Mouse (Mus musculus): Measurements from ENCODE around the gene B9d1.

B9d1 gene

GRCm38 (mm10) chr11:61504713-61505257 lies at the start of gene B9d1:
TSS of gene B9d1 (plus strand) at chr11:61505144.
- DNase-seq (ENCODE audit: low spot score in 2 of 2), result peak; percentile 74 to 86

DNA sequence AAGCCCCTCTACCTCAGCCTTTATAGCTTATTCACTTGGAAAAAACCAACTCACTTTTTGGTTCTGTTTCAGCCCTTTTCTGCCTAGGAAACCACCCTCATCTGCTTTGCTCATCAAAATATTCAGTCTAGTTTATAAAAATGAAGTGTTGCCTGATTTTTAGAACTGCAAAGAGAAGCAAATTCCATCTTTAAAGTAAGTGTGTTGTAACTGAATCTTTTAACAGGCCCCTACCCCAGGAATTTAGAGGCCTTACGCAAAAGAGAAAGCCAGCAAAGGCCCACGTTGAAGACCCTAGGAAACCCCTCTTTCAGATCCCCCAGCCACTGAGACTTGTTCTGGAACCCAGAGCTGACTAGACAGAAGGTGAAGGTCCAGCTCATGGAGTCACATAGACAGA lies 40.9 kb upstream of the B9d1 start:
- DNase-seq (ENCODE audit: low spot score in 2 of 2), result no peak

DNA sequence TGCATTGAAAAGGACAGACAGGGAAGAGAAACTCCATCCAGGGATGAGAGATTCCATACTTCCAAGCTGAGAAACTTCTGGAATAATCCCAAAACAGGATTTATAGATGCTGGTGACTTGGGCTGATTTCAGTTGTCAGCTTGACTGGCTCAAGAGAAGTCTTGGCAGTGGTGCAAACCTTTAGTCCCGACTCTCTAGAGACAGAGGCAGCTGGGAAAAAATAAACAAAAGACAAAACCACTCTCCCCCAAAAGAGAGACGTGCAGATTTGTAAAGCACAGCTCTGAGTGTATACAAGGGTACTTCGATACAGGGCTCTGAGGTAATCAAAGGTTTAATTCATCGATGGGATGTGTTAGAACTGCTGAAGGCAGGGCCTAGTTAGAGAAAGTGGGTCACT lies 39.5 kb upstream of the B9d1 start:
- DNase-seq (ENCODE audit: low spot score in 2 of 2), result no peak

DNA sequence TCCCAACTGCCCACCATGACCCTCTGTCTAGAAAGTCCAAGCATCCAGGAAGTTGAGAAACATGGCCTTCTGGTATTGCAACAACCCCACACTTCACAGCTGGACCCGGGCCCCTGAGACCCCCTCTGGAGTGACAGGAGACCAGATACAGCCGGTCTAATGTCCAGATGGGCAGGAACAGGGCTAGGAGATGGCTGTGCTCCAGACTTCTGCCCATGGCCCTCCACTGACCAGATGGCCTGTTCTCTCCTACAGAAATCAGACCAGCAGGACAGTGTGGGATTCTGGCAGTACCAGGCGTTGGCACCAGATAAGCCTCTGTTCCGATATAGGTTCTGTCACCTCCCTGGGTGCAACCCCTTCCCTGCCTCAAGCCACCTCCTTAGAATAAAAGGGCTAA lies 36.4 kb upstream of the B9d1 start:
- no peak for DNase-seq (ENCODE audit: low spot score in 2 of 2)

DNA sequence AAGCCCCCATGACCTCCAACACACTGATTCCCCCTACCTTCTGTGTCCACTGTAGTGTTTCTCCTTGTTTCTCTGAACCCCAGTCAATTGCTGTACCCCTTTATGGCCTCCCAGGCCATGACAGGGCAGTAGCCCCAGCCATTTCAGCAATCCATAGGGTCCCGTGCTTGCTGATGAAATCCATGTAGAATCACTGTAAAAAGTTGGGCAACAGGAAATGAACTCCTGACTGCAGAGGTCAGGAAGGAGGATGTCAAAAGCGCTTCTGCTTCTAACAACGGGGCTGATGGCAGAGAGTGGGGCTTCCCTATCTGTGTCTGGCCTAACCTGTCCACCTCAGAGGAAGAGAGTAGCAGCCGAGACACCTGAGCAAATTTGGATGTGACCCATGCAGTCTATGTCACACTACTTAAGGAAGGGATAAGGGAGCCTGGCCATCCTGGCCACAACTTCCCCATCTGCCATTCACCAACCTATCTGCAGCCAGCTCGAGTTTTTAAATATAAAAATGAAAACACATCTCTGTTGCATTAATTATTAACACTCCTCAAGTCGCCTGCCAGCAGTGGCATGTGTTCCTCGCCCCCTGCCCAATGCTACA lies 35.5 kb upstream of the B9d1 start:
- DNase-seq (ENCODE audit: low spot score in 2 of 2), result no peak

DNA sequence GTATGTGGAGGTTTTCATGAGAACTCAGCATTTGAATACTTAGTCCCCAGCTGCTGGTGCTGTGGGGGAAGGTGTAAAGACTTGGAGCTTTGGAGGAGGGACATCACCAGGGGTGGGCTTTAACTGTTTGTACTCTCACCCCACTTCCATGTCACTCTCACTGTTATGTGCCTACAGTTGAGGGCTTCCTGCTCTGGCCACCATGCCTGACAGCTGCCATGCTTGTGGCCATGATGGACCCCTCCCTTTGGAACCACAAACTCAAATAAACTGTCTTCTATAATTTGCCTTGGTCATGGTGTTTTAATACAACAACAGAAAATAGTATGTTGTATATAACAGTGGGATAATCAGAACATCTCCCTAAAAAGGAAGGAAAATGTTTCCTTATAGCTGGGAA lies 34.1 kb upstream of the B9d1 start:
- DNase-seq (ENCODE audit: low spot score in 2 of 2), result no peak

DNA sequence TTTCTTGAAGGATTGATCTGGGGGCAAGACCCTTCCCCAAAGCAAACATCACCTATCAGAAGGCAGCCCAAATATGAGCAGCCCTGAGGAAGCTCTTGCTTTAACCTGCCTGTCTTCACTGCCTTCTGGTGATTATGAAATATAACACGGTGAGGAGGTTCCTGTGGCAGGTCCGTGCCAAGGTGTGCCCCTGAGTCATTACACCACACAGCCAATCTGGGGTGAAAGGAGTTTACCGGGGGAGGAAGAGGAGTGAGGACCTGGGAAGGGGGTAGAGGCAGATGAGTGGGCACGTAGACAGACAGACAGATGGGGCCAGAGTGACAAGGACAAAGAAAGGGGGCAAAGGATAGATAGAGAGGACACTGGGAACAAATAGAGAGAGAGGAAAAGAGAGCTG lies 31.3 kb upstream of the B9d1 start:
- DNase-seq (ENCODE audit: low spot score in 2 of 2), result no peak

DNA sequence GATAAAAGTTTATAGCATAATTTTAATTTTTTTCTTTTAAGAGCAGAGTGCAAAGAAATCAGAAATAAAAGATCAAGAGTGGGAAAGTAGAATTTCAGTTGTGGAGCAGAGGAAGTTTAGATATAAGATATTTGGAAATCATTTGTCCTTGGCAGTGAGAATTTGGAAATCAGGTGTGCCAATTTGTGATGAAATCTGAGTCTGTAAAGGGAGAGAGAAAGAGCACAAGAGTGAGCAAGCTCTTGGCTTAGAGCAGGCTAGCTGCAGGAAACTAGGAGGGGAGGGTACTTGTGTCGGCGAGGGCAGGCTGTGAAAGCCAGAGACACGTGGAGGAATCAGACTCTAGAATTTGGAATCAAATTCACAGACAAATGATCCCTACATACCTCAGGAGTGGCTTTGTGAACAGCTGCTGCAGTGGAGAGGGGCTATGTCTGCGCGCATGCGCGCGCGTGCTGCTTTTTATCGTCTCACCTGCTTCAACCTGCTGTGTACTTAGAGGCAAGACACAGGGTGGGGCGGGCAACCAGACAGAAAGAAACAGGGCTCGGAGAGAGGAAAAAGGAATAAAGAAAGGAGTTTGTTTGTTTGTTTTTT lies 28.1 kb upstream of the B9d1 start:
- no peak for DNase-seq (ENCODE audit: low spot score in 2 of 2)

DNA sequence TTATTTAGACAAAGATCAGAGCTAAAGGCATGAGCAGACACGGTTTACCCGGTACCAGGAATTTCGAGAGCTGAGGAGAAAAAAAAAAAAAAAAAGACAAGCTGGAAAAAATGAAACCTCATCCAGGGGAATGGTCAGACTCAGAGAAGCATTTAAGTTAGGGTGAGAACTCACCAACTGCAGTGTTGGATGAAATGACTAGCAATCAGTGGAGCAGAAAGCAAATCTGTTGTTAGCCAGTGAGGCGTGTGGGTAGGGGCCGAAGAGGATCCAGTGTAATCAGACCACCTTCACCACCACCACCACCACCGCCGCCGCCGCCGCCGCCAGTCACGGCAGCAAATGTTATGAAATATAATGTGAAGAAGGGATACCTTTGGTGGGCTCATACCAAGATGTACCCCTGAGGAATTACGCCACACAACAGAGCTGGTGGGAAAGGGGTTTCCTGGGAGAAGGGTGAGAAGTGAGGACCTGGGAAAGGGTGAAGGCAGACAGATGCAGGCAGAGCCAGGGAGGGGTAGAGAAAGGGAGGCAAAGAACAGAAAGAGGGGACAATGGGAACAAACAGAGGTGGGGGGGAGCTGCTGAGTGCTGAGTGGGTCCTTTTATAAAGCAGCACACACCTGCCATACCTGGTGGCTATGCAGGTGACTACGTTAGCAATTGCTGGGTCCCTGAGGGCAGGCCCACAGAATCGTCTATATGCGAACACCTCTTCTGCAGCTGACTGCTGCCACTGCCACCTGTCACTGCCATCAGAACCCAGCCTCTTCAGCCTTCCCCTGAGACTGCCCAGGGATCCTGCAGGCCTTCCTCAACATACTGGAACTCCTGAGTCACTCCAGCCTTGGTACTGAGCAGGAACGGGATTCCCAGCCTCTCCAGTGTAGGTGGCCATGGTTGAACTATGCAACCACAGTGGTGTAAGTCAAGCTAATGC lies 27.1 kb upstream of the B9d1 start:
- DNase-seq (ENCODE audit: low spot score in 2 of 2), result no peak

GRCm38 (mm10) chr11:61478788-61479187 lies 26.2 kb upstream of the B9d1 start:
- no peak for DNase-seq (ENCODE audit: low spot score in 2 of 2)

DNA sequence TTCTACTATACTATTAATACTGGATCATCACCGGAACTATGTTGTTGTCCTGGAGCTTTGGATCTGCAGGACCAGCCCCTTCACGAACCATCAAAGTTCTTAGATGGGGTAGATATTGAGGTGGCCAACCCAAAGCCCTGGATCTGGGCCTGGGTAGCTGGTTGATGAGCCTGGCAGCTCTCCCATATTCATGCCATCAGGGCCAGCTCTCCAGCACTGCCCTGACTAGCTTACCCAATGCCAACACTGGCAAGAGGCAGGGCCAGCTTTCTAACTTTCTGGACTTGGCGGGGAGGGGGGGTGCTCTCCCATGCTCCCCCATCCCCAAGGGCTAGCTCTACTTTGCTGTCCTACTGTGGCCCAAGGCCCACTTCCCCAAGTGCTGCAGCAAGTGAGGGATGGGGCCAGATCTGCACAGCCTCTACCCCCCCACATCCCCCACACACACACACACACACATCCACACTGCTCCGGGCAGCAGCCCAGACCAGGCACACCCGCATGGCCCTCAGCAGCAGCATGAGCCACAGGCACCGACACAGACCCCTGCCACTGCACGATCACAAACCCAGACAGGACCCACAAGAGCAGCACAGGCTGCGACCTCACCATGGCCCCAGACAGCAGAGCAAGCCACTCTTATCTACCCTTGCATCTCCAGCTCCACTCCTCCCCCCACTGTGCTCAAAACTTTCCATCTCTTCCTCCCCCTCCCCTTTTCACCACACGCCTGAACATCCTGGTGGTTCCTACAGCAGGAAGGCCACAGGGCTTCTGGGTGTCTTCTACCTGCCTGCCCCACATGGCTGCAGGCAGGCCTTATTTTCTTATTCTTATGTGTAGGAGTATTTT lies 23.5 kb upstream of the B9d1 start:
- DNase-seq (ENCODE audit: low spot score in 2 of 2), result no peak

DNA sequence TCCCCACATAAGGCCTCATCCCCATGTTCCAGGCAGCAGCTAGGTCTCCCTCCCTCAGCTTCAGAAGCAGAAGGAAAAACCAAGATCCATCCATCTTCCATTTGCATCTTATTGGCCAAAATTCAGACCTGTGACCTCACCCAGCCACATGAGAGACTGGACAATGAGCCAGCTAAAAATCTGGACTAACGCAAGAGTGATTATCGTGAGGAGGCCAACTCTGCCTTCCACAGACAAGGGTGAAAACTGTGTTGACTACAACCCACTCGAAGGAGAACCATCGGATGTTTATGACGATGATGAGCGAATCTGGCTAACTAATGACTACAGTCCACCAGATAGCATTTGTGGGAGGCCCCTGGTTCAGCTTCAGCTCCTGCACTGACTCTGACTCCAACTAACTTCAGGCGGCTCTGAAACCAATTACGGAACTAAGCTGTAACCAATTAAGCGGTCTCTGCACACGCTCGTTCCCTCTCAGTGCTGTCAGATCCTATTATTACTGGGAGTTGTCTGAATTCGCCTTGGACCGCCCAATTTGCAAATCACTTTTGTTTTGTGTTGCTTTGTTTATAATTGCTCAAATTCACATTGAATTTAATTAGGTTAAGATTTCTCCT lies 21.6 kb upstream of the B9d1 start:
- no peak for DNase-seq (ENCODE audit: low spot score in 2 of 2)

DNA sequence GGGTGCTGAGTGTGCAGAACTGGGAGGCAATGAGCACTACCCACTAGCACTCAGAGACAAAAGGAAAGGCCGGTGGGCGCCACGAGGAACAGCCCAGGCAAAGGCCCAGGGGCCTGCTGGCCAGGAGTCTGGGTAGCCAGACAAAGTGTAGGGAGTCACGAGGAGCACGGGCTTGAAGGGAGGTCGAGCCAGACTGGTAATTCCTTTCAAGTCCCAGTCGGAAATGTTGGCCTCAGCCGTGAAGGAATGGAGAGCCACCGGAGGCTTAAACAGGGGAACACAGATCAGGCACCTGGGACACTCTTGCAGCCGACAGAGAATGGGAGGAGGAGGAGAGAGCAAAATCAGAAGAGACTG lies 20.7 kb upstream of the B9d1 start:
- no peak for DNase-seq (ENCODE audit: low spot score in 2 of 2)

DNA sequence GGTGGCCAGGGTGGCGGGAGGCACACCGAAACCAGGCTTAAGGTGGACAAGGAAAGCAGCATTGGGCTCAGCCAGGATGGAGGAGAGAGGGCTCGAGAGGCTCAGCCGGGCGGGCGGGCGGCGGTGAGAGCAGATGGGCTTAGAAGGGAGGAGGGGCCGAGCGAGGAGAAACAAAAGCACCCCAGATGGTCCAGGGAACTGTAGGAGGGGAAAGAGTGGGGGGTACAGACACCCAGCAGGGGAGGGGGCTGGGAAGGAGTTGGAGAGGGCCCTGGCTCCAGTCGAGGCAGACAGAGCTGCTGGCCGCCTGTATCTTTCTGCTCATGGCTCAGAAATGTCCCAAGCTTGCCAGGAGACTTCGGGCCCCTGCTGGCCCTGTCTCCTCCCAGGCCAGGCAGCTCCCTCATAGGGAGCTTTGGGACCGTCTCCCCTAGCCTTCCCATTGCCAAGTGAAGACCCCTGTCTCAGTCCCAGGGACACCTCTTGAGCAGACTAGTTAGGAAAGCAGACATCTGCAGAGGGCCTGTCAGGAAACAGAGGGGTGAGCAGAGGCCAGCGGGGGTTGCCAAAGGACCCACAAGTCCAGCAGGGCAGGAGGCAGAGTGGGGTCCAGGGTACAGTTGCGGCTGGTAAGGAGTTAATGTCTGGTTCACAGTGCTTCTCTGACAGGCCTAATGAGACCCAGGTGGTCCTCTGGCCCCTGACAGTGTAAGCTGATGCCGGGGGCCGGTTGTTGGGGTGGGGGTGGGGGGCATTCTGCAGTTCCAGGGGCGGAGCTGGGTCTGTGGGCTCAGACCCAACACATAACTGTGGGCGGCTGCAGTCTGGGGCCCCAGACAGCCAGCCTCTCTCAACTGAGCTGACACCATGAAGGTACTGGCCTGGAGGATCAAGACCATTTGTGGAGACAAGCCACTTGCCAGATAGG lies 20.1 kb upstream of the B9d1 start, which contains the start of gene Mfap4:
TSS of gene Mfap4 (plus strand) at position 819 of the 928 bp plus-strand sequence.
- DNase-seq (ENCODE audit: low spot score in 2 of 2), result no peak

DNA sequence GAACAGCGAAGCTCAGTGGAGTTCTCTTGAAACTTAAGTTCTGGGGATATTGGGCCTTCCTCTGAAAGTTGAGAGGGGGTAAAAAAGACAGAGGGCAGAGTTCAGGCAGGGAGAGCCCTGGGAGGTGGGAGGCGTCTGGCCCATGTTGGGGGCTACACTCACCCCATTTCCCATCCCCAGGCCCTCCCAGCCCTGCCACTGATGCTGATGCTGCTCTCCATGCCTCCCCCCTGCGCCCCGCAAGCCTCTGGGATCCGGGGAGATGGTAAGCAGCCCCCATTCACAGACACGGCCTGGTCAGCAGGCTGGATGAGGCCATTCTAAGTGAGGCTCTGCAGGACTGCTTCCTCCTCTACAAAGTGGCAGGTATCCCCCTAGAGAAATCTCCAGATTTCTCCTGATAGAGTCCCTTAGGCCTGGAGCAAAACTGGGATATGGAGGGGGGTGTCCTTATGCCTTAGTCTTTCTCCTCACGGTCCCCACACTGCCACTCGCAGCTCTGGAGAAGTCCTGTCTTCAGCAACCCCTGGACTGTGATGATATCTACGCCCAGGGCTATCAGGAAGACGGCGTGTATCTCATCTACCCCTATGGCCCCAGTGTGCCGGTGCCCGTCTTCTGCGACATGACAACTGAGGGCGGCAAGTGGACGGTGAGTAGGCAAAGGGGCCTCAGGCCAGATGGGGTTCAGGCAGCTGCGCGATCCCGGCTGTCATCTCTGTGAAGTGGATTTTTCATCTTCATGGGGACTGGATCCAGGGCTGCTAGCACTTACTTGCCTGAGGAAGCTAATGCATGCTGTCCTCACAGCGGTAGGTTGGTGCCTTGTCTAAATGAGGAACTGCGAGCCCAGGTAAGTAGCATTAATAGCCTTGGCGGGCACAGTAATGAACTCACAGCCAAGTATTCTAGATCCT lies 19.1 kb upstream of the B9d1 start:
- no peak for DNase-seq (ENCODE audit: low spot score in 2 of 2)

GRCm38 (mm10) chr11:61486458-61487219 lies 18.3 kb upstream of the B9d1 start:
- DNase-seq (ENCODE audit: low spot score in 2 of 2), result no peak

DNA sequence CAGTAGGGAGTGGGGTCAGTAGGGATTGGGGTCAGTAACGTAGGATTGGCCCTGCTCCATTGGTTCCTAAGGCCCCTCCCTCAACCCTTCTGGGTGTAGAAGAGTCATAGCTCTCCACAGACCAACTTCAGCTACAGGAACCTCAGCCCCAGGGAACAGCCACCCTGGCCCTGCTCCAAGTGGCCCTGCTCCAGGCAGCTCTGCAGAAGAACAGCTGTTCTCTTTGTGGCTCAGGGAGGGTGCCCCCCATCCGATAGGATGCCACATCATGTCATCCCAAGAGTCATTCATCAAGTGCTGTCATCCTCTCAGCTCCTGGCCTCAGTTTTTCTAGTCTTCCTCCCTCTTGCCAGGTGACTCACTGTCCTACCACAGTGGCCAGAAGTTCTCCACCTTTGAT lies 17.5 kb upstream of the B9d1 start:
- no peak for DNase-seq (ENCODE audit: low spot score in 2 of 2)

- no peak for DNase-seq (ENCODE audit: low spot score in 2 of 2)
Measured at GRCm38 (mm10) chr11:61487936-61488335, 17.0 kb upstream of the B9d1 start.
